Mouse (Mus musculus): ENCODE results near the gene Emb.

DNA sequence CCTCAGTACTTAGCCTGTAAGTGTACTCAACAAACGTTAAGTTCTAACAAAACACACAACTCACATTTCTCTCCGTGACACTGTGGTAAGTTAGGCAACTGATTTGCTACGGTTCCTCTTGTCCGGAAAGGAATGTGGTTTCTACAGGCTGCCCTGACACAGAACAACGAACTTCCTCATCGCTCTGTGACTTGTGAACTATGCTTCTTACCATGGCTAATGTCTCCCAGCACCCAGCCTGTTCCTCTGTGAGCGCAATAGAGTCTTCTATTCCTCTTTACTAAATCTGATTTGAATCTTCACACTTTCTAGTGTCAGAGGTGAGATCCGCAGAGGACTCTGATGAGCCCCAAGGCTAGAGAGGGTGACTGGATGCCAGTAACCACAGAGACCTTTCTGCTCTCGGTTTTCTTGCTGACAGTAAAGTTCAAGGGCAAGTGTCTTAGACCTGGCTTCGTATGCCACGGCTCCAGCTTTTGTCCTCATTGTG lies 3.1 kb downstream of the Emb start:
- TF ChIP-seq CTCF (IDR thresholded peaks at IDR 0.05) (no peak), EP300 (IDR thresholded peaks at IDR 0.05) (peak; percentile 79)
